Mouse (Mus musculus) CH12.LX (cell line): ENCODE results near the gene Shld1.

Experiments
- BHLHE40 ChIP-seq: IDR thresholded peaks from 2 replicates; pipeline ENCODE4 v1.6.1; 2011; ENCODE audit warnings: mild to moderate bottlenecking, low read depth, low read length, improper control_type of control experiment
- CTCF ChIP-seq, 2 experiments: IDR thresholded peaks in 1 of 2; conservative IDR thresholded peaks in 1 of 2; 2 replicates each; pipeline ENCODE4 v1.5.1; 2011 to 2012; ENCODE audit warnings: low read depth in 2 of 2, low read length in 2 of 2, improper control_type of control experiment in 1 of 2, inconsistent platforms in 1 of 2, mild to moderate bottlenecking in 1 of 2, moderate library complexity in 1 of 2
- GABPA ChIP-seq: IDR thresholded peaks from 2 replicates; pipeline ENCODE4 v1.6.1; 2012; ENCODE audit warnings: low read depth, low read length, improper control_type of control experiment, inconsistent platforms; ENCODE audit not compliant: insufficient replicate concordance
- HCFC1 ChIP-seq: IDR thresholded peaks from 2 replicates; pipeline ENCODE4 v1.6.1; 2012; ENCODE audit warnings: low read depth, mild to moderate bottlenecking, inconsistent platforms, low read length, improper control_type of control experiment
- IRF4 ChIP-seq: IDR thresholded peaks from 2 replicates; pipeline ENCODE4 v1.6.1; 2014; ENCODE audit warnings: low read depth, mild to moderate bottlenecking, inconsistent platforms, low read length, improper control_type of control experiment
- MAX ChIP-seq: IDR thresholded peaks from 2 replicates; pipeline ENCODE4 v1.6.1; 2011; ENCODE audit warnings: low read length, improper control_type of control experiment
- MAZ ChIP-seq: IDR thresholded peaks from 2 replicates; pipeline ENCODE4 v1.6.1; 2012; ENCODE audit warnings: low read depth, mild to moderate bottlenecking, inconsistent platforms, low read length, improper control_type of control experiment, moderate library complexity
- MYC ChIP-seq: IDR thresholded peaks from 2 replicates; pipeline ENCODE4 v1.6.1; 2011; ENCODE audit warnings: low read depth, mild to moderate bottlenecking, improper control_type of control experiment, low read length
- POLR2A ChIP-seq: IDR thresholded peaks from 2 replicates; pipeline ENCODE4 v1.6.1; 2011; ENCODE audit warnings: low read depth, mild to moderate bottlenecking, improper control_type of control experiment, low read length
- RAD21 ChIP-seq: IDR thresholded peaks from 2 replicates; pipeline ENCODE4 v1.6.1; 2011; ENCODE audit warnings: low read depth, mild to moderate bottlenecking, low read length, improper control_type of control experiment, moderate library complexity
- SMC3 ChIP-seq: IDR thresholded peaks from 2 replicates; pipeline ENCODE4 v1.6.1; 2011; ENCODE audit warnings: low read depth, low read length, improper control_type of control experiment
- TCF12 ChIP-seq: IDR thresholded peaks from 2 replicates; pipeline ENCODE4 v1.6.1; 2014; ENCODE audit warnings: low read depth, mild to moderate bottlenecking, inconsistent platforms, low read length, improper control_type of control experiment
- UBTF ChIP-seq: IDR thresholded peaks from 2 replicates; pipeline ENCODE4 v1.6.1; 2012; ENCODE audit warnings: low read depth, mild to moderate bottlenecking, inconsistent platforms, low read length, improper control_type of control experiment, moderate library complexity
- ZNF384 ChIP-seq: IDR thresholded peaks from 2 replicates; pipeline ENCODE4 v1.6.1; 2012; ENCODE audit warnings: low read depth, low read length, improper control_type of control experiment, inconsistent platforms

DNA sequence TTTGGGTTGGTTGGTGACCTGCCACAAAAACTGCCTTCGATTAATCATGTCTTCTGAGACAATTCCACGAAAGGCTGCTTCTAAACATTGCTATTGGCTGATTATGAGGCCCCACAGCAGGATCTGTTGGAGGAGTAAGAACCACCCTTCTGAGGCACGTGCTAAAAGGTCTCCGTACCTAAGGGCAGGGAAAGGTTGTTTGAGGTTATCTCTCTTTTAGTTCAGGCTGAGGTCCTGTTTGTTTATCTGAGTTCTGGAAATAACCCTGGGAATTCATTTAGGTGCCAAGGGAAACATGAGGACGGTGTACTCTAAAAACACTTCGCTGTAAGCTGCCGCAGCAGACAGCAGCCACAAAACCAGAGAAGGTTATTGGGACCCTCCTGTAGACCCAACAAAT lies 47.4 kb upstream of the Shld1 start:
- TF ChIP-seq CTCF (conservative IDR thresholded peaks at IDR 0.05 in 1 of 2, IDR thresholded peaks at IDR 0.05 in 1 of 2; ENCODE audit: low read depth in 2 of 2, low read length in 2 of 2) (no peak), RAD21 (no peak), BHLHE40 (no peak), GABPA (no peak), POLR2A (no peak), TCF12 (no peak), ZNF384 (no peak), MAZ (no peak), SMC3 (no peak), MAX (no peak), IRF4 (no peak), HCFC1 (no peak), MYC (no peak), UBTF (no peak)
